Mouse (Mus musculus): ENCODE measurements around the gene Mrap2. TPM values are rescaled to one million over a fixed set of nuclear protein-coding genes. Genes with fewer than 3 reads are reported as not detected.

Gene Mrap2
- total and polyA plus RNA-seq, 3 experiments: 0.15 TPM; not detected in 2

GRCm38 (mm10) chr9:87135765-87136558 lies 8.1 kb upstream of the Mrap2 start:
- H3K79me2 ChIP-seq (ENCODE audit: control insufficient read depth, insufficient read depth, low read length, poor library complexity): no peaks in the 10 kb centered on the region
- DNase-seq (ENCODE audit: low read depth, low spot score): no peak
- H3K4me3 ChIP-seq (ENCODE audit: control insufficient read depth in 1 of 2, insufficient read depth in 1 of 2, low read depth in 2 of 2, low read length in 2 of 2): no peak overlapping the region
- no peak for TF ChIP-seq BHLHE40 (IDR thresholded peaks at IDR 0.05; ENCODE audit: borderline replicate concordance, low read depth, low read length)
- H3K27me3 ChIP-seq (ENCODE audit: control insufficient read depth in 1 of 2, insufficient read depth in 2 of 2, low read length in 2 of 2): no peaks in the 10 kb centered on the region
- no peak overlapping the region for H3K9ac ChIP-seq (ENCODE audit: control insufficient read depth, low read depth, low read length, poor library complexity, severe bottlenecking)
- no peaks in the 10 kb centered on the region for H3K4me1 ChIP-seq (ENCODE audit: control insufficient read depth in 1 of 2, insufficient read depth in 2 of 2, low read length in 2 of 2)
- no peaks in the 10 kb centered on the region for H3K36me3 ChIP-seq (ENCODE audit: control insufficient read depth in 1 of 2, insufficient read depth in 2 of 2, low read length in 2 of 2)
- H3K9me3 ChIP-seq (replicated peaks; ENCODE audit: insufficient read depth, low read length): no peaks in the 10 kb centered on the region
- no peak overlapping the region for H3K27ac ChIP-seq (ENCODE audit: control insufficient read depth, low read depth, low read length)

DNA sequence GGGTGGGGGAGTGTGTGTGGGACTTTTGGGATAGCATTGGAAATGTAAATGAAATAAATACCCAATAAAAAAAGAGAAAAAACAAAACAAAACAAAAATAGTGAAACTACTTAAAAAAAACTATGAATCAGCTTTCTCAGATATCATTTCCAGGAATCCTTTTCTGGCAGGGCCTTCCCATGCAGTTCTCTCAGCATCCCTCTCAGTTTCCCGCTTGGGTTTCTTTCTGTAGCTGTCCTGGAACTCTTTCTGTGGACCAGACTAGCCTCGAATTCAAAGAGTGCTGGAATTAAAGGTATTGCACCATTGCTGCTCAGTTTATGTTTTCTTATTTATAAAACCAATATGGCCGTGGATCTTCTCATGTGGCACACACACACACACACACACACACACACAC lies 1.0 kb upstream of the Mrap2 start:
- no peaks in the 10 kb centered on the region for H3K9me3 ChIP-seq (replicated peaks; ENCODE audit: insufficient read depth, low read length)
- no peak for TF ChIP-seq BHLHE40 (IDR thresholded peaks at IDR 0.05; ENCODE audit: borderline replicate concordance, low read depth, low read length)
- TF ChIP-seq ZMIZ1 (IDR thresholded peaks at IDR 0.05; ENCODE audit: low read depth, low read length): no peak
- no peak for TF ChIP-seq TBP (IDR thresholded peaks at IDR 0.05; ENCODE audit: low read depth, low read length)
- TF ChIP-seq POLR2A (IDR thresholded peaks at IDR 0.05; ENCODE audit: control insufficient read depth in 1 of 2, insufficient read depth in 1 of 2, low read depth in 1 of 2, low read length in 2 of 2, poor library complexity in 1 of 2): no peak
- TF ChIP-seq EP300 (IDR thresholded peaks at IDR 0.05; ENCODE audit: low read depth in 1 of 2, low read length in 2 of 2): no peak
- TF ChIP-seq CHD2 (IDR thresholded peaks at IDR 0.05; ENCODE audit: low read length): no peak
- no peak for TF ChIP-seq KAT2A (conservative IDR thresholded peaks at IDR 0.05; ENCODE audit: low read depth, low read length)
- TF ChIP-seq RAD21 (IDR thresholded peaks at IDR 0.05; ENCODE audit: low read depth, low read length): no peak
- TF ChIP-seq RCOR1 (IDR thresholded peaks at IDR 0.05; ENCODE audit: low read depth, low read length): no peak
- TF ChIP-seq SIN3A (IDR thresholded peaks at IDR 0.05; ENCODE audit: low read length): no peak
- TF ChIP-seq MYC (IDR thresholded peaks at IDR 0.05; ENCODE audit: low read depth, low read length): no peak
- TF ChIP-seq SMC3 (IDR thresholded peaks at IDR 0.05; ENCODE audit: low read depth, low read length): no peak
- no peak for TF ChIP-seq MEF2A (IDR thresholded peaks at IDR 0.05; ENCODE audit: extremely low read depth, insufficient replicate concordance, low read depth, low read length, poor library complexity, severe bottlenecking)
- TF ChIP-seq MXI1 (IDR thresholded peaks at IDR 0.05; ENCODE audit: low read depth, low read length): no peak
- H3K9ac ChIP-seq (ENCODE audit: control insufficient read depth, low read depth, low read length, poor library complexity, severe bottlenecking): no peak overlapping the region
- H3K4me1 ChIP-seq (ENCODE audit: control insufficient read depth in 1 of 2, insufficient read depth in 2 of 2, low read length in 2 of 2): no peaks in the 10 kb centered on the region
- H3K4me3 ChIP-seq (ENCODE audit: control insufficient read depth in 1 of 2, insufficient read depth in 1 of 2, low read depth in 2 of 2, low read length in 2 of 2): no peak overlapping the region
- no peak overlapping the region for H3K27ac ChIP-seq (ENCODE audit: control insufficient read depth, low read depth, low read length)
- no peaks in the 10 kb centered on the region for H3K27me3 ChIP-seq (ENCODE audit: control insufficient read depth in 1 of 2, insufficient read depth in 2 of 2, low read length in 2 of 2)
- H3K79me2 ChIP-seq (ENCODE audit: control insufficient read depth, insufficient read depth, low read length, poor library complexity): no peaks in the 10 kb centered on the region
- no peak for DNase-seq (ENCODE audit: low read depth, low spot score)
- H3K36me3 ChIP-seq (ENCODE audit: control insufficient read depth in 1 of 2, insufficient read depth in 2 of 2, low read length in 2 of 2): no peaks in the 10 kb centered on the region

DNA sequence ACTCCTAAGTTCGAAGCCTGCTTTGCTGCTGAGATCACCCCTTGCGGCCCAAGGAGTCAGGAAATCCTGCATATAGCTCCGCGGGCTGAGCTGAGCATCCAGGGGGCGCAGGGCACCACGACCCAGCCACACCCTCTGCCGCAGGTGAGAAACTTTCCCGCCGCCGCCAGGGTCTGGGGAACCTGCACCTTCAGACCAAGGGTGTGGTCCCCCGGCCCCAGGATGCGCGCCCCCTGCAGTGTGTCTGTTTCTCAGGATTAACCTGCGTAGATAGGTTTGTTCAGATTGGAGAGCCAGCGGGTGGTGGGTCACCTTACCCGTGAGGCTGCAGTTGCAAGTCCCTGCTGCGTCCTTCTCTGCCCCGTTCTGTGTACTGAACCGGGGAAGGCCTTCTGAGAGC lies 426 bp downstream of the Mrap2 start:
- Histone ChIP-seq H3K27ac (ENCODE audit: control insufficient read depth, low read depth, low read length) (no peak overlapping the region), H3K27me3 (ENCODE audit: control insufficient read depth in 1 of 2, insufficient read depth in 2 of 2, low read length in 2 of 2) (no peaks in the 10 kb centered on the region), H3K4me1 (ENCODE audit: control insufficient read depth in 1 of 2, insufficient read depth in 2 of 2, low read length in 2 of 2) (no peaks in the 10 kb centered on the region), H3K36me3 (ENCODE audit: control insufficient read depth in 1 of 2, insufficient read depth in 2 of 2, low read length in 2 of 2) (no peaks in the 10 kb centered on the region), H3K4me3 (ENCODE audit: control insufficient read depth in 1 of 2, insufficient read depth in 1 of 2, low read depth in 2 of 2, low read length in 2 of 2) (no peak overlapping the region), H3K9ac (ENCODE audit: control insufficient read depth, low read depth, low read length, poor library complexity, severe bottlenecking) (no peak overlapping the region), H3K9me3 (replicated peaks; ENCODE audit: insufficient read depth, low read length) (no peaks in the 10 kb centered on the region), H3K79me2 (ENCODE audit: control insufficient read depth, insufficient read depth, low read length, poor library complexity) (no peaks in the 10 kb centered on the region)
- TF ChIP-seq CHD2 (IDR thresholded peaks at IDR 0.05; ENCODE audit: low read length) (no peak), ZKSCAN1 (IDR thresholded peaks at IDR 0.05; ENCODE audit: low read depth, low read length) (no peak), BHLHE40 (IDR thresholded peaks at IDR 0.05; ENCODE audit: borderline replicate concordance, low read depth, low read length) (no peak), ELF1 (IDR thresholded peaks at IDR 0.05; ENCODE audit: low read depth, low read length) (no peak), MAFK (IDR thresholded peaks at IDR 0.05; ENCODE audit: borderline replicate concordance, low read depth, low read length) (no peak), MXI1 (IDR thresholded peaks at IDR 0.05; ENCODE audit: low read depth, low read length) (no peak), GABPA (IDR thresholded peaks at IDR 0.05; ENCODE audit: low read depth, low read length) (no peak), POLR2A (IDR thresholded peaks at IDR 0.05; ENCODE audit: control insufficient read depth in 1 of 2, insufficient read depth in 1 of 2, low read depth in 1 of 2, low read length in 2 of 2, poor library complexity in 1 of 2) (no peak), E2F4 (IDR thresholded peaks at IDR 0.05; ENCODE audit: borderline replicate concordance, low read depth, low read length) (no peak), NELFE (IDR thresholded peaks at IDR 0.05; ENCODE audit: low read depth, low read length) (no peak), CHD1 (IDR thresholded peaks at IDR 0.05; ENCODE audit: low read depth, low read length) (no peak), SIN3A (IDR thresholded peaks at IDR 0.05; ENCODE audit: low read length) (no peak), UBTF (IDR thresholded peaks at IDR 0.05; ENCODE audit: borderline replicate concordance, insufficient read depth, low read depth, low read length) (no peak), GATA1 (IDR thresholded peaks at IDR 0.05; ENCODE audit: low read depth, low read length) (no peak)
- DNase-seq (ENCODE audit: low read depth, low spot score): no peak
